Mouse (Mus musculus) neural tube, embryonic 11.5 days (tissue): ENCODE data around the gene Gls. TPM values are rescaled to one million over a fixed set of nuclear protein-coding genes. Genes with fewer than 3 reads are reported as not detected.
A peak's percentile ranks its signal among the peaks of the same experiment; 100 is the strongest.

Experiments
- ATAC-seq: fragments of 200-750 bp; cut with Nextera tagmentation; 2 replicates; pipeline ENCODE4 v1.8.0; 2017; ENCODE audit warnings: moderate number of reproducible peaks, mild to moderate bottlenecking, moderate TSS enrichment, moderate library complexity; ENCODE audit not compliant: insufficient read depth, low FRiP score, low TSS enrichment
- DNase-seq: peaks from one replicate; pipeline ENCODE4 v3.0.0-alpha.2; 2015; ENCODE audit warnings: low spot score
- H3K27ac ChIP-seq: fragments of 300-500 bp; sonication (generic); 2 replicates; pipeline ENCODE4 v1.5.1; 2014; ENCODE audit warnings: low read depth, mild to moderate bottlenecking, low read length
- H3K27me3 ChIP-seq: fragments of 300-500 bp; sonication (generic); 2 replicates; pipeline ENCODE4 v1.6.1; 2014; ENCODE audit warnings: mild to moderate bottlenecking, low read length, mixed read lengths; ENCODE audit not compliant: control insufficient read depth, insufficient read depth
- H3K36me3 ChIP-seq: fragments of 300-500 bp; sonication (generic); 2 replicates; pipeline ENCODE4 v1.6.1; 2014; ENCODE audit warnings: mild to moderate bottlenecking, low read length, moderate library complexity, mixed read lengths; ENCODE audit not compliant: control insufficient read depth, insufficient read depth
- H3K4me1 ChIP-seq: fragments of 300-500 bp; sonication (generic); 2 replicates; pipeline ENCODE4 v1.6.1; 2014; ENCODE audit warnings: low read length, mixed read lengths; ENCODE audit not compliant: control insufficient read depth, insufficient read depth
- H3K4me2 ChIP-seq: fragments of 300-500 bp; sonication (generic); 2 replicates; pipeline ENCODE4 v1.6.1; 2014; ENCODE audit warnings: low read depth, mild to moderate bottlenecking, moderate library complexity
- H3K4me3 ChIP-seq: fragments of 300-500 bp; sonication (generic); 2 replicates; pipeline ENCODE4 v1.5.1; 2014; ENCODE audit warnings: low read depth, low read length
- H3K9ac ChIP-seq: fragments of 300-500 bp; sonication (generic); 2 replicates; pipeline ENCODE4 v1.6.1; 2014; ENCODE audit warnings: mild to moderate bottlenecking, low read length
- H3K9me3 ChIP-seq: fragments of 300-500 bp; sonication (generic); 2 replicates; pipeline ENCODE4 v1.6.1; 2016; ENCODE audit warnings: low read length; ENCODE audit not compliant: control insufficient read depth
- WGBS: fragments of 180-500 bp; shearing (Covaris S2); extraction: QIAGEN DNeasy Blood & Tissue Kit; methylation state at CpG from one replicate; pipeline ENCODE4 v1.1.7; 2014; 5-methylcytosine and 5-hydroxymethylcytosine counted together
- polyA plus RNA-seq: library from polyadenylated mRNA; unstranded; fragments of >200 nt; fragmentation: Nextera tagmentation; extraction: Ambion mirVana; gene quantifications from 2 replicates; pipeline ENCODE4 v1.2.1, GENCODE M21; 2014

Gls gene
- polyA plus RNA-seq = 28.0 and 28.4 TPM in 2 replicates

DNA sequence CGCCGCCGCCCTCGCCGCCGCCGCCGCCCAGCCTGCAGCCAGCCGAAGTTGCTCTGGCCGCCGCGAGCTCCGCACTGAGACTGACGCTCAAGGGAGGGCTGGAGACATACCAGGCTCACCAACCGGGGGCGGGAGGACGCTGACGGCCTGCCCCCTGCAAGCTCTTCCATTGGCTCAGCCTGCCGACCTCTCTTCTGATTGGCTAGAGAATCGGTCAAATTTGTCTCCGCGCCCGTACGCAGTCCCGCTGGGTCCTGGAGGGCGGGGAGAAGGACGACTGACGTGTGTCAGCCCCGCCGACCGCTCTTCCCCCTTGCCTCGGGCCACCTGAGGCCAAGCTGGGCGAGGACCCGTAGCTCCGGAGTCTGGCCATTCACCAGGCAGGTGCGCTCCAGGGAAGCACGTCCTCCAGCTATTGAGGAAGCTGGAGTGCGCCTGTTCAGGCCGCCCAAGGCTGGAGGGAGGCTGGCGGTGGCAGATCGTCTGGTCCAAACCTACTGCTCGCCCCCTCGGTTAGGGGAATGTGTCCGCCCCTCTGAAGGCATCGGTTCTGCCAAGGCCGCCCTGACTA lies at the start of gene Gls:
Gene Gls, minus strand, starts transcription at position 90 of the 571 bp plus-strand sequence.
- peak within 1 kb of the TSS; percentile 92 for H3K9ac ChIP-seq
- H3K4me3 ChIP-seq = peak within 1 kb of the TSS; percentile 94
- H3K4me1 ChIP-seq = peaks cover 6% of the 10 kb centered on the region; the same call in 1 of the 2 replicates
- H3K27ac ChIP-seq = peak within 1 kb of the TSS; percentile 94
- H3K27me3 ChIP-seq = no peaks in the 10 kb centered on the region
- H3K4me2 ChIP-seq = peak within 1 kb of the TSS; percentile 70
- WGBS = under 1% methylated on average over 43 of the region's 46 CpGs
- H3K9me3 ChIP-seq = no peaks in the 10 kb centered on the region
- DNase-seq (peak; percentile 95), ATAC-seq (peak; percentile 100)
- H3K36me3 ChIP-seq = no peaks in the 10 kb centered on the region

DNA sequence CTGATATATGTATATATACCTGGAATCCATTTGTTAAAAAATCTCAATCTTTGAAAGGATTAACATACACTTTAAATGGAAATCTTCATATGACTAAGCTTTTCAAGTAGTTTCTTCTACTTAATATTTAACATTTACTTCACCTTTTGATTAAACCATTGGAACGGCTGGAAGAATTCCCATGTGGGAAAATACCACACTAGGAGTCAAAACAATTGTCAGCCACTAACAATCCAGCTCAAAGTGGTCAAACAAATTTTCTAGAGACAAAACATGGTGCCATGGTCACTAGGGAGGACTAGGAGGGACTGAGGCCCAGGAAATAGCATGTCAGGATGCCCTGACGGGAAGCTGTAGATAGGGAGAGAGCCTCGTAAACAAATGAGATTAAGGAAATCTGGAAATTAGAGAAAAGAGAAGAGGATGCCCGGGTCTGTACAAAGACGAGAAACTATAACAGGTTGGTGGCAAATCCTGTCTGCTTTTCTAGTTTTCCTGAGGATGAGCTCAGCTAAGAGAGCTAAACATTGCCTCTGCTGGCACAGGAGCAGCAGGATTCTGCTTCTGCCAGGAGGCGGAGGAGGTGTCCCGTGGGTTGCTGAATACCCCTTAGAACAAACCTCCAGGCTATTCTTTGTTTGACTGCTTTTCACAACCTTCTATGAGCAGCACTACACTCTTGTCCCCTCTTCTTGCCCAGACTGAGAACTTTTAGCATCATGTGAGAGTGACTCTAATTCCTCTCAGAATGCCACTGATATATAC lies 47.0 kb upstream of the Gls start:
- H3K27ac ChIP-seq = no peak overlapping the region
- WGBS = 69% methylated on average over 7 of the region's 7 CpGs

DNA sequence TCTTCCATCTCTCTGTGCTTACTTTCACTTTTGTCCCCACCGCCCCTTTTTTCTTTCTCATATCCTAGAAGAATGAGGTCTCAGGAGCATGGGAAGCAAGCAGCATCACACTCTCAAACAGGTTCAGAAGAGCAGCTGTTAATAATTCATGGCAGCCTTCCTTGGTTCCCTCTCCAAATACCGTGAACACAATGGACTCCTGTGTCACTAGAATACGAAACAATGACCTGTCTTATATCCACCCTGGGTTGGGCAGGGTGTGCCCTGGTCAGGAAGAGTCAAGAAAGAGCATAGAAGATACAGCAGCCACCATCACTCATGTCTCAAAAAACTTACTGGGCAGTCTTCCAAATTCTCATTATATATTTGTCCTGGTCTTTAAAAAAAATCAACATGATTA lies 46.3 kb upstream of the Gls start:
- no peak overlapping the region for H3K4me3 ChIP-seq
- no peaks in the 10 kb centered on the region for H3K9me3 ChIP-seq
- WGBS = 51% methylated on average over 3 of the region's 3 CpGs
- DNase-seq = no peak
- H3K9ac ChIP-seq = no peak overlapping the region
- ATAC-seq = no peak
- H3K27ac ChIP-seq = no peak overlapping the region
- H3K36me3 ChIP-seq = no peaks in the 10 kb centered on the region
- H3K27me3 ChIP-seq = no peaks in the 10 kb centered on the region
- H3K4me1 ChIP-seq = no peaks in the 10 kb centered on the region
- no peak overlapping the region for H3K4me2 ChIP-seq

More for the DNA sequence above, 47.0 kb upstream of the Gls start:
- H3K4me2 ChIP-seq = no peak overlapping the region
- H3K36me3 ChIP-seq = no peaks in the 10 kb centered on the region
- DNase-seq (no peak), ATAC-seq (no peak)
- H3K4me3 ChIP-seq = no peak overlapping the region
- no peak overlapping the region for H3K9ac ChIP-seq
- H3K9me3 ChIP-seq = no peaks in the 10 kb centered on the region
- H3K4me1 ChIP-seq = no peaks in the 10 kb centered on the region
- H3K27me3 ChIP-seq = no peaks in the 10 kb centered on the region

DNA sequence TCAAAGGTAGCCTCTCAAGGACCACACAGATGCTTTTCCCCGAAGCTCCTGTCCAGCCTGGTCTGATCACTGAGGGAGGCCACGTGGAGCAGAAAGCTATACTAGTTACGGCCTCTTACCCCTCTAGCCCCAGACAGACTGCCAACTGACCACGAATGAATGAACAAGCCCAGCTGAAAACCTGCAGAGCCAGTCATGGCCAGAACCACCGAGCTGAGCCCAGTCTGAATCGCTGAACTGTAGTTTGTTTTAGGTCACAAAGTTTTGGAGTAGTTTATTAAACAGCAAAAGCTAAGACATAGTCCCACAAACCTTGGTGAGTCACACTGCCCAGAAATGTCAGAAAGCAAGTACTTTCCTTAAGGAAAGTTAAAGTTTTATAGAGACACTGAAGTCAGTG lies 45.0 kb upstream of the Gls start:
- Histone ChIP-seq H3K4me1 (no peaks in the 10 kb centered on the region), H3K9me3 (no peaks in the 10 kb centered on the region), H3K4me2 (no peak overlapping the region), H3K4me3 (no peak overlapping the region), H3K27me3 (no peaks in the 10 kb centered on the region), H3K9ac (no peak overlapping the region), H3K36me3 (no peaks in the 10 kb centered on the region), H3K27ac (no peak overlapping the region)
- no peak for ATAC-seq
- DNase-seq = no peak
- WGBS = 76% methylated on average over 6 of the region's 6 CpGs

DNA sequence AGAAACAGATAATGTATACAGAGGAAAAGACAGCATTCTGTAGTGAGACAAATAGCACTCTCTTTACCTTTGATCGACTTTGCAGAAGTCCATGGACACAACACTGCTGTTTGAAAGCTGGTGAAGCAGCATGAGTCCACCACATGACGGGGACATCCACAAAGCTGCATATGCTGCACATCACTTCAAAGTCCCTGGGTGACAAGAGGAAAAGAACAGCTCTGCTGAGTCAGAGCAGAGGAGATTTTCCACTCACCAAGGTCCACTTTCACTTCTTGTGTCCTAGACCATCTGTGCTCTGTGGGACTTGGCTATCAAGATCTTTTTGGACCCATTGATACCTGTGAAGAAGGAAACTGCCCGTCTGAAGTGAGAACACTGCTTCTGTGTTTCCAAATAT lies 41.2 kb upstream of the Gls start:
- no peak overlapping the region for H3K4me3 ChIP-seq
- ATAC-seq = no peak

DNA sequence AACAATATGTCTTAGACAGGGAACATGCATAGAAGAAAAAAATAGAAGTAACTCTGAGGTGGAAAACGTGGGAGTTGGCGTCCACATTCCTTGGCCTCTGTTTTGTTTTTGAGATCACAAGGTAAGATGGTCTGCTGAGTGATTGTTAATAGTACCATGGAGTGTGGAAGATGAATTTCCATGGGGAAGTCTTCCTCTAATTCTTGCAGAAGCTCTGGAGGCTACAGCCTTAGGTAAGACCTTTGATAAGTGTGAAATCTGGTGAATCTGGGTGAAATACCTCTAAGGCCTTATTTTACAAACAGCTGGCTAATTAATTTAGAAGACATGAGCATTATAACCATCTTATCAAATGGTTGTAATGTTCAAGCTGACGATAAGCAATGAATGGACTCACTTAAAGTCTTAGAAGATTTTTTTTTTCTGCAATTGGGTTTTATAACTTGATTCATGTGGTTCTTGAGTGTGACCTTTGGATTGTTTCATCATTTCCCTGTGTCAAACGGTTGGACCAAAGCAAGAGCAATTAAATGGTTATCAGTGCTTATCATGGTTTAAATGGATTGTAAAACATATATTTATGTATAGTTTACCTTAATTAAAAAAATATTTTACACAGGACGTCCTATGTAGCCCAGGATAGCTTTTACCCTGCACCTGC lies 39.1 kb upstream of the Gls start:
- H3K9me3 ChIP-seq = no peaks in the 10 kb centered on the region
- ATAC-seq (no peak), DNase-seq (no peak)
- H3K4me1 ChIP-seq = no peaks in the 10 kb centered on the region
- 77% methylated on average over 5 of the region's 5 CpGs for WGBS
- H3K27me3 ChIP-seq = no peaks in the 10 kb centered on the region
- H3K4me3 ChIP-seq = no peak overlapping the region
- no peak overlapping the region for H3K27ac ChIP-seq
- no peak overlapping the region for H3K9ac ChIP-seq
- no peaks in the 10 kb centered on the region for H3K36me3 ChIP-seq
- H3K4me2 ChIP-seq = no peak overlapping the region

More for the DNA sequence above, 41.2 kb upstream of the Gls start:
- Histone ChIP-seq H3K27me3 (no peaks in the 10 kb centered on the region), H3K9me3 (no peaks in the 10 kb centered on the region), H3K27ac (no peak overlapping the region), H3K36me3 (no peaks in the 10 kb centered on the region), H3K4me1 (no peaks in the 10 kb centered on the region), H3K4me2 (no peak overlapping the region), H3K9ac (no peak overlapping the region)
- DNase-seq = no peak
- whole genome bisulfite sequencing = 89% methylated on average over 3 of the region's 3 CpGs

DNA sequence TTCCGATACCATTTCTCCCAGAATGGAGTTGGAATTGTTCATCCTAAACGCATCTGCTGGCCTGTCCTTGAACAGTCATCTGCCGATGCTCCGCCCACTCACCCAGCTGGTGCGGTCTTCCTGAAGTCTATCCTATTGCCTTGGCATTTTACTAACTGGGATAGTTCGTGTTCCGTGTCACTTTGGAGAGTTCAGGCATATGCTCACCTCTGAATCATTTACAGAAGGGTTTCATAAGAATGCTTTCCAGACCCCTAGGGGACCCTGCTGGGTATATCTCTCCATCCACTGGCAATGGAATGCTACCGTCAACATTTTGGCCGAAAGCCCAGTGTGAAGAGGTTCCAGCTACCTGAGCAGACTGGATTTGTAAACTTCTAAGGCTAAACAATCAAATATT lies 37.3 kb upstream of the Gls start:
- DNase-seq (no peak), ATAC-seq (no peak)
- WGBS = 83% methylated on average over 9 of the region's 9 CpGs
- Histone ChIP-seq H3K4me3 (no peak overlapping the region), H3K27me3 (no peaks in the 10 kb centered on the region), H3K9me3 (no peaks in the 10 kb centered on the region), H3K4me2 (no peak overlapping the region), H3K4me1 (no peaks in the 10 kb centered on the region), H3K9ac (no peak overlapping the region), H3K36me3 (no peaks in the 10 kb centered on the region), H3K27ac (no peak overlapping the region)

DNA sequence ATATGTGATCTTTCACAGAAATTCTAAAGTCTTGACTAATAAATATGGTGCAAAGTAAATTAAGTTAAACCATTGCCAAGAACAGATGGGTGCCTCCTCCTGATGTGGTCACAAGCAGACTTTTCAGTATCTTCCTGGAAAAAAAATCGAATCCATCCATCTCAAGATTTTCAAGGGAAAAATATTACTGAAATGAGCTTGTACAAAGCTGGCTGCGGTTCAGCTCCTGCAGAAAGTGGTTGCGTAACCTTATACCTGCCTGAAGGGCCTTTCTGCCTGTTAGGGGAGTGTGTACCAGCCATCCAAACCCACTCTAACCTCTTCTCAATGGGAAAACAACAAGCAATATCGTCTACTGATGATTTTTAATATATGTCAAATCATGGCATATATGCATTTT lies 36.6 kb upstream of the Gls start:
- DNase-seq = no peak
- Histone ChIP-seq H3K9ac (no peak overlapping the region), H3K27ac (no peak overlapping the region), H3K27me3 (no peaks in the 10 kb centered on the region), H3K9me3 (no peaks in the 10 kb centered on the region), H3K36me3 (no peaks in the 10 kb centered on the region), H3K4me1 (no peaks in the 10 kb centered on the region), H3K4me3 (no peak overlapping the region), H3K4me2 (no peak overlapping the region)
- ATAC-seq = no peak
- whole genome bisulfite sequencing = 87% methylated on average over 4 of the region's 4 CpGs
